Mouse (Mus musculus): ENCODE measurements around the gene Hydin.

DNA sequence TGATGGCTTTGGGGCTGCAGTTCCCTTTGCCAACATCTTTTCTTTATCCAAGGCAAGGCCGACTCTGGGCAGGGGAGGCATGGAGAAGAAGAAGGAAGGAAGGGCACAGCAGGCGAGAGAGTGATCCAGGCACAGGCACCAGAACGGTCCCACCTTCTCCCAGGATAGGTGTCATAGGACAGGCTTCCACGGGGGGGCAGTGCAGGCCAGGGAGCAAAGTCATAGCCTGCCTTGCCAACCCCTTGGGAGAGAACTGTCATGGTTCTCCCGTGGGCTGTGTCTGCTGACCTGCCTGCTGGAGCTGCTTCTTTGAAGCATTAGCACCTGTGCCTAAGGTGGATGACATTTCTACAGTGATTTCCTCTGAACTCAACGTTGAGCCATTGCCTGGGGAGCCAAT lies 379.3 kb downstream of the Hydin start:
- TF ChIP-seq FLI1 (IDR thresholded peaks at IDR 0.05; ENCODE audit: low read length) = no peak
- TF ChIP-seq GATA1 (IDR thresholded peaks at IDR 0.05; ENCODE audit: borderline replicate concordance, low read length) = no peak
